Mouse (Mus musculus): ENCODE data around the gene Bak1. TPM values are rescaled to one million over a fixed set of nuclear protein-coding genes. Genes with fewer than 3 reads are reported as not detected.
A peak's percentile ranks its signal among the peaks of the same experiment; 100 is the strongest.

Bak1 gene
- polyA plus RNA-seq, 1 experiment: 14.3 TPM

DNA sequence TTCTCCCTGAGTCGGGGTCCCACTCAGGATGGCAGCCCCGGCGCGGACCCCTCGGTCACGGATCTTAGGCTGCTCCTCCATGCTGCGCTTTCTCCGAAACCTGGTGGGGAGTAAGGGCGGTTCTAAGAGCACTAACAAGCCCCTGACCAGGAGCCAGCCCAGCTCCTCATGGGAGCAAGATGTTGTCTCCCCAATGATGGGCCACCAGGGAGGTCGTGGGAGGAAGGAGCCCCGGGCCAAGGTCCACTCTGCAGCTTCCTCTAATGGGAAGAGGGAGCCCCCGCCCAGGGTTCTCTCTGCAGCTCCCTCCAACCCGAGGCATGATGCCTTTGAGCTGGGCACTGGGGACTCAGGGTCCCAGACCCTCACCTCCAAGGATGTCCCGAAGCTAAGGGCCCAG lies 622 bp upstream of the Bak1 start:
- Histone ChIP-seq H3K4me1 (ENCODE audit: control insufficient read depth, insufficient read depth, low read length) (peaks cover 18% of the 10 kb centered on the region), H3K4me3 (ENCODE audit: control insufficient read depth, low read depth, low read length) (peak overlapping the region; percentile 87), H3K36me3 (ENCODE audit: control insufficient read depth, insufficient read depth, low read length) (peaks cover 3% of the 10 kb centered on the region), H3K27me3 (ENCODE audit: control insufficient read depth, insufficient read depth, low read length) (no peaks in the 10 kb centered on the region), H3K27ac (ENCODE audit: control insufficient read depth, insufficient read depth, low read depth, low read length) (peak overlapping the region; percentile 64)
- TF ChIP-seq CTCF (IDR thresholded peaks at IDR 0.05; ENCODE audit: control insufficient read depth, insufficient read depth, insufficient replicate concordance, low read depth, low read length): no peak
- no peak for TF ChIP-seq POLR2A (IDR thresholded peaks at IDR 0.05; ENCODE audit: control insufficient read depth, low read depth, low read length)

GRCm38 (mm10) chr17:27028284-27028795 lies 469 bp downstream of the Bak1 start:
- Histone ChIP-seq H3K4me3 (ENCODE audit: control insufficient read depth, low read depth, low read length) (peak overlapping the region; percentile 87), H3K4me1 (ENCODE audit: control insufficient read depth, insufficient read depth, low read length) (peaks cover 18% of the 10 kb centered on the region), H3K36me3 (ENCODE audit: control insufficient read depth, insufficient read depth, low read length) (no peaks in the 10 kb centered on the region; the same call in none of the 2 replicates), H3K27ac (ENCODE audit: control insufficient read depth, insufficient read depth, low read depth, low read length) (peak overlapping the region; percentile 73), H3K27me3 (ENCODE audit: control insufficient read depth, insufficient read depth, low read length) (no peaks in the 10 kb centered on the region)
- TF ChIP-seq CTCF (IDR thresholded peaks at IDR 0.05; ENCODE audit: control insufficient read depth, insufficient read depth, insufficient replicate concordance, low read depth, low read length) (peak; percentile 42; the same call in 1 of the 2 replicates), POLR2A (IDR thresholded peaks at IDR 0.05; ENCODE audit: control insufficient read depth, low read depth, low read length) (peak; percentile 30; the same call in 1 of the 2 replicates)

DNA sequence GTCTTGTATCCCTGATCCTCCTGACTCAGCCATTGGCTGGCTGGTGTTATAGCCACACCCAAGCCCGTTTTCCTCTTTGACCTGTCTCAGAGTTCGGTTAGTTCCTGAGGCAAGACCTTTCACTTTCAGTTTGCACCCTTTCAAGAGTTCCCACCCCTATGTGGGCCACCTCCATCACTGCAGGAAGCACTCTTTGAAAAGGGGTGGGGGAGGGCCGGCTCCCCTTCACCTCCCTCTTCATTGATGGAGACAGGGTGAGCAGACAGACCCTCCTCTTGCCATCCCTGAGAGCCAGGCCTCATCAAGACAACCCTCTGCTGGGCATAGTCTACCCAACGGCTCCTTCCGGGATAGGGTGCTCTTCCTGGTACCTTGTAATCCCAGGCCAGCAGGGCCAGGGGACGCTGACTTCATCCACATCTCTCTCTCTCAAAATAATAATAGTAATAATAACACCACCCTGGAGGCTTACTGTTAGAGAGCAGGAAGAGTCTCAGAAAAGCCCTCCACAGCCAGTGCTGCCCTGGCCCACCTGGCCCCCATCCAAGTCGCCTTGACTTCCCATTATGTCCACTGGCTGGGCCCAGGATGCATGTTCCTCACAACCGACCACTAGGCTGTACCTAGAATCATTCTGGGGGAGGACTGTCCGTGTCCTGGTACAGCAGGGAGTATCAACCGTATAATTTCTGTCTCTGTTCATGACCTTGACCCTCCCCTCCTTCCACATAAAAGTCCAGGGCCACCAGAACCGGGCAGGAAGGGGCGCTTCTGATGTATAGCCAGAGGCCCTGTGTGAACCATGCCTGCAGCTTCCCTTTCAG lies 1.1 kb downstream of the Bak1 start:
- H3K4me1 ChIP-seq (ENCODE audit: control insufficient read depth, insufficient read depth, low read length): peaks cover 17% of the 10 kb centered on the region
- no peak for TF ChIP-seq CTCF (IDR thresholded peaks at IDR 0.05; ENCODE audit: control insufficient read depth, insufficient read depth, insufficient replicate concordance, low read depth, low read length)
- H3K27me3 ChIP-seq (ENCODE audit: control insufficient read depth, insufficient read depth, low read length): no peaks in the 10 kb centered on the region
- no peaks in the 10 kb centered on the region; the same call in none of the 2 replicates for H3K36me3 ChIP-seq (ENCODE audit: control insufficient read depth, insufficient read depth, low read length)
- peak overlapping the region; percentile 87 for H3K4me3 ChIP-seq (ENCODE audit: control insufficient read depth, low read depth, low read length)
- peak overlapping the region; percentile 62 for H3K27ac ChIP-seq (ENCODE audit: control insufficient read depth, insufficient read depth, low read depth, low read length)

DNA sequence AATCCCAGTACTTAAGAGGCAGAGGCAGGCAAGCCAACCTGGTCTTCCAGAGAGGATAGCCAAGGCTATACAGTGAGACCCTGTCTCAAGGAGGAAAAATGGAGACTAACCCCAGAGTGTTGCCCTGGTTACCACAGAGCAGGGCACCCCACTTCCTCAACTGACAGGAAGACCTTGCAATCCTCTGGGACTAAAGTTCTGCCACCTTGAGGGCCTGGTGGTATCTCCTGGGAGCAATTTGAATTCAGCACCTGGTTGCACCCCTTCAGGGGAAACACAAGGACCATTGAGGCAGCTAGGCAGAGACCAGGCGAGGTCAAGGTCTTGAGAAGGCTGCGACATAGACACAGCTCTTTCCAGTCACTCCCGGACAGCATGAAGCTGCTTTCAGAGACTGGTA lies 2.9 kb downstream of the Bak1 start:
- H3K27ac ChIP-seq (ENCODE audit: control insufficient read depth, insufficient read depth, low read depth, low read length): no peak overlapping the region
- no peaks in the 10 kb centered on the region for H3K27me3 ChIP-seq (ENCODE audit: control insufficient read depth, insufficient read depth, low read length)
- H3K36me3 ChIP-seq (ENCODE audit: control insufficient read depth, insufficient read depth, low read length): no peaks in the 10 kb centered on the region; the same call in none of the 2 replicates
- TF ChIP-seq CTCF (IDR thresholded peaks at IDR 0.05; ENCODE audit: control insufficient read depth, insufficient read depth, insufficient replicate concordance, low read depth, low read length) (no peak), POLR2A (IDR thresholded peaks at IDR 0.05; ENCODE audit: control insufficient read depth, low read depth, low read length) (no peak)
- peaks cover 14% of the 10 kb centered on the region for H3K4me1 ChIP-seq (ENCODE audit: control insufficient read depth, insufficient read depth, low read length)
- H3K4me3 ChIP-seq (ENCODE audit: control insufficient read depth, low read depth, low read length): no peak overlapping the region

GRCm38 (mm10) chr17:27025326-27025902 lies 3.4 kb downstream of the Bak1 start:
- H3K36me3 ChIP-seq (ENCODE audit: control insufficient read depth, insufficient read depth, low read length): no peaks in the 10 kb centered on the region; the same call in none of the 2 replicates
- no peak overlapping the region for H3K4me3 ChIP-seq (ENCODE audit: control insufficient read depth, low read depth, low read length)
- TF ChIP-seq POLR2A (IDR thresholded peaks at IDR 0.05; ENCODE audit: control insufficient read depth, low read depth, low read length): no peak
- no peaks in the 10 kb centered on the region for H3K27me3 ChIP-seq (ENCODE audit: control insufficient read depth, insufficient read depth, low read length)
- H3K4me1 ChIP-seq (ENCODE audit: control insufficient read depth, insufficient read depth, low read length): peaks cover 14% of the 10 kb centered on the region
- no peak overlapping the region for H3K27ac ChIP-seq (ENCODE audit: control insufficient read depth, insufficient read depth, low read depth, low read length)

GRCm38 (mm10) chr17:27023342-27023741 lies 5.5 kb downstream of the Bak1 start:
- Histone ChIP-seq H3K4me1 (ENCODE audit: control insufficient read depth, insufficient read depth, low read length) (peaks cover 10% of the 10 kb centered on the region), H3K36me3 (ENCODE audit: control insufficient read depth, insufficient read depth, low read length) (no peaks in the 10 kb centered on the region; the same call in none of the 2 replicates)
- TF ChIP-seq CTCF (IDR thresholded peaks at IDR 0.05; ENCODE audit: control insufficient read depth, insufficient read depth, insufficient replicate concordance, low read depth, low read length) (no peak), POLR2A (IDR thresholded peaks at IDR 0.05; ENCODE audit: control insufficient read depth, low read depth, low read length) (no peak)

DNA sequence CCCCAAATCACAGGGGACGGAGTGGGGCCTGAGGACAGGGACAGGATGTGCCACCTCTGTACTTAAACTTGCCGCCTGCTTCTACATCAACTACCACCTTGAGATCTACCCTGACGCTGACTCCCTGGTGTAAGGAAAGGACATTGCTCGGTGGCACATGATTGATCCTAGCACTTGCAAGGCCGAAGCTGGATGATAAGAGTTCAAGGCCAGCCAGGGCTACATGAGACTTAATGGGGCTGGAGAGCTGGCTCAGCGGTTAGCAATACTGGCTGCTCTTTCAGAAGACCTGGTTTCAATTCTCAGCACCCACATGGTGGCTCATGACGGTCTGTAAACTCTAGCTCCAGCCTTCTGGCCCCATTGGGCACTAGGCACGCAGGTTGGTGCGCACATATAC lies 7.1 kb downstream of the Bak1 start:
- Histone ChIP-seq H3K27me3 (ENCODE audit: control insufficient read depth, insufficient read depth, low read length) (no peaks in the 10 kb centered on the region), H3K4me3 (ENCODE audit: control insufficient read depth, low read depth, low read length) (no peak overlapping the region), H3K27ac (ENCODE audit: control insufficient read depth, insufficient read depth, low read depth, low read length) (no peak overlapping the region), H3K36me3 (ENCODE audit: control insufficient read depth, insufficient read depth, low read length) (no peaks in the 10 kb centered on the region; the same call in none of the 2 replicates), H3K4me1 (ENCODE audit: control insufficient read depth, insufficient read depth, low read length) (peaks cover 13% of the 10 kb centered on the region)
- TF ChIP-seq CTCF (IDR thresholded peaks at IDR 0.05; ENCODE audit: control insufficient read depth, insufficient read depth, insufficient replicate concordance, low read depth, low read length) (no peak), POLR2A (IDR thresholded peaks at IDR 0.05; ENCODE audit: control insufficient read depth, low read depth, low read length) (no peak)

More at GRCm38 (mm10) chr17:27023342-27023741, 5.5 kb downstream of the Bak1 start:
- Histone ChIP-seq H3K4me3 (ENCODE audit: control insufficient read depth, low read depth, low read length) (no peak overlapping the region), H3K27me3 (ENCODE audit: control insufficient read depth, insufficient read depth, low read length) (no peaks in the 10 kb centered on the region), H3K27ac (ENCODE audit: control insufficient read depth, insufficient read depth, low read depth, low read length) (no peak overlapping the region)

Data from testis, adult 2 months (tissue).